Comparison of ENCODE assay signal across 24 mouse cellular contexts in genomic region chr1:75905699-75906470, GRCm38 (mm10).
DNase-seq lines count a peak whose midpoint lies in the region; ATAC-seq and TF ChIP-seq lines count a peak whose summit lies in the region.
"Had no signal": no experiment of that assay in that cellular context is flagged by ENCODE, and none has a peak within 500 bp of the region (broad histone marks: within the 10 kb centered on the region; RNA-seq: fewer than 3 reads in every experiment).

No protein-coding gene starts in this region.

- H3K27me3 ChIP-seq in hindbrain, embryonic 10.5 days (ENCODE audit: insufficient read depth, poor library complexity, severe bottlenecking), result peaks cover 4% of the 10 kb centered on the region; the same call in 1 of the 2 replicates
- H3K27me3 ChIP-seq in hindbrain, embryonic 13.5 days, result no peaks in the 10 kb centered on the region
- no peaks in the 10 kb centered on the region for H3K27me3 ChIP-seq in forebrain, embryonic 15.5 days
- H3K27me3 ChIP-seq in midbrain, embryonic 15.5 days (replicated peaks), result no peaks in the 10 kb centered on the region
- H3K27me3 ChIP-seq: embryonic facial prominence, embryonic 13.5 days; hindbrain, embryonic 15.5 days; liver, embryonic 15.5 days; Patski had no signal

- no peak for ATAC-seq in hindbrain, embryonic 13.5 days (ENCODE audit: low FRiP score)
- ATAC-seq in forebrain, embryonic 15.5 days (replicated peaks), result no peak; the same call in 1 of the 2 replicates
- ATAC-seq in midbrain, embryonic 15.5 days (replicated peaks), result peak; percentile 67
- ATAC-seq in monocyte, adult 5-6 weeks (replicated peaks; ENCODE audit: insufficient number of reproducible peaks, low FRiP score, low TSS enrichment, poor library complexity, severe bottlenecking), result no peak
- ATAC-seq: intestine, embryonic 16.5 days; Patski had no signal

- H3K4me2 ChIP-seq in hindbrain, embryonic 13.5 days, result no peak overlapping the region
- H3K4me2 ChIP-seq in forebrain, embryonic 15.5 days (replicated peaks), result no peak overlapping the region
- H3K4me2 ChIP-seq in midbrain, embryonic 15.5 days, result no peak overlapping the region
- H3K4me2 ChIP-seq: embryonic facial prominence, embryonic 13.5 days; heart, embryonic 11.5 days; hindbrain, embryonic 15.5 days; liver, embryonic 15.5 days had no signal

- H3K9me3 ChIP-seq in hindbrain, embryonic 10.5 days, result no peaks in the 10 kb centered on the region
- no peaks in the 10 kb centered on the region for H3K9me3 ChIP-seq in hindbrain, embryonic 13.5 days
- H3K9me3 ChIP-seq in forebrain, embryonic 15.5 days, result no peaks in the 10 kb centered on the region
- no peaks in the 10 kb centered on the region for H3K9me3 ChIP-seq in midbrain, embryonic 15.5 days
- H3K9me3 ChIP-seq: embryonic facial prominence, embryonic 13.5 days; hindbrain, embryonic 15.5 days; limb, embryonic 10.5 days; liver, embryonic 15.5 days had no signal

- H3K27ac ChIP-seq in hindbrain, embryonic 10.5 days, result peak overlapping the region; percentile 76
- no peak overlapping the region for H3K27ac ChIP-seq in hindbrain, embryonic 13.5 days
- H3K27ac ChIP-seq in forebrain, embryonic 15.5 days (replicated peaks), result peak overlapping the region; percentile 59
- peak overlapping the region; percentile 36; the same call in 1 of the 2 replicates for H3K27ac ChIP-seq in midbrain, embryonic 15.5 days
- H3K27ac ChIP-seq: embryonic facial prominence, embryonic 13.5 days; hindbrain, embryonic 15.5 days; limb, embryonic 10.5 days; liver, embryonic 15.5 days; macrophage had no signal

- no peaks in the 10 kb centered on the region for H3K36me3 ChIP-seq in hindbrain, embryonic 10.5 days
- no peaks in the 10 kb centered on the region for H3K36me3 ChIP-seq in hindbrain, embryonic 13.5 days
- H3K36me3 ChIP-seq in forebrain, embryonic 15.5 days, result no peaks in the 10 kb centered on the region
- H3K36me3 ChIP-seq in midbrain, embryonic 15.5 days (replicated peaks), result no peaks in the 10 kb centered on the region
- H3K36me3 ChIP-seq: embryonic facial prominence, embryonic 13.5 days; hindbrain, embryonic 15.5 days; limb, embryonic 10.5 days; liver, embryonic 15.5 days had no signal

- no peak overlapping the region for H3K9ac ChIP-seq in hindbrain, embryonic 13.5 days
- no peak overlapping the region for H3K9ac ChIP-seq in forebrain, embryonic 15.5 days (replicated peaks)
- no peak overlapping the region for H3K9ac ChIP-seq in midbrain, embryonic 15.5 days
- H3K9ac ChIP-seq: embryonic facial prominence, embryonic 13.5 days; hindbrain, embryonic 15.5 days; liver, embryonic 15.5 days had no signal

- peaks cover 37% of the 10 kb centered on the region for H3K4me1 ChIP-seq in hindbrain, embryonic 10.5 days (replicated peaks)
- H3K4me1 ChIP-seq in hindbrain, embryonic 13.5 days (replicated peaks), result peaks cover 7% of the 10 kb centered on the region
- H3K4me1 ChIP-seq in forebrain, embryonic 15.5 days, result peaks cover 25% of the 10 kb centered on the region
- peaks cover 13% of the 10 kb centered on the region for H3K4me1 ChIP-seq in midbrain, embryonic 15.5 days
- H3K4me1 ChIP-seq: liver, embryonic 15.5 days had no signal

- H3K4me3 ChIP-seq in hindbrain, embryonic 10.5 days, result no peak overlapping the region
- no peak overlapping the region for H3K4me3 ChIP-seq in hindbrain, embryonic 13.5 days
- H3K4me3 ChIP-seq in forebrain, embryonic 15.5 days, result no peak overlapping the region
- no peak overlapping the region for H3K4me3 ChIP-seq in midbrain, embryonic 15.5 days
- H3K4me3 ChIP-seq: embryonic facial prominence, embryonic 13.5 days; hindbrain, embryonic 15.5 days; limb, embryonic 10.5 days; liver, embryonic 15.5 days had no signal

- DNase-seq in hindbrain, embryonic 10.5 days (ENCODE audit: low spot score), result no peak
- peak; percentile 84 for DNase-seq in brain, embryonic 14.5 days (ENCODE audit: low read depth)
- no peak for DNase-seq in heart, postnatal 10 days
- DNase-seq: adrenal gland, adult 2 months; cerebellum, adult 18-20 months; cerebellum, postnatal 14 days; gastrocnemius, postnatal 10 days; kidney, adult 9 months; kidney, postnatal 14 days; liver; right cerebral cortex, postnatal 25 days; spleen, adult 18-20 months had no signal

- WGBS in hindbrain, embryonic 10.5 days, result 57% methylated on average over 9 of the region's 9 CpGs
- 35% methylated on average over 9 of the region's 9 CpGs for WGBS in hindbrain, embryonic 13.5 days
- WGBS in forebrain, embryonic 15.5 days, result 12% methylated on average over 9 of the region's 9 CpGs
- whole genome bisulfite sequencing in midbrain, embryonic 15.5 days, result 34% methylated on average over 9 of the region's 9 CpGs

- no peak for TF ChIP-seq CTCF in brain, embryonic 14.5 days (IDR thresholded peaks at IDR 0.05; ENCODE audit: borderline replicate concordance, extremely low read depth, insufficient read depth, insufficient read length)

- intact Hi-C loops in heart, postnatal 10 days (cut with DNase I), result no loop called here

- TF ChIP-seq POLR2A in brain, embryonic 14.5 days (IDR thresholded peaks at IDR 0.05; ENCODE audit: borderline replicate concordance, extremely low read depth, insufficient read depth, insufficient read length, poor library complexity, severe bottlenecking), result no peak
